Mouse (Mus musculus) kidney, embryonic 15.5 days (tissue): ENCODE results near the gene Nos1. TPM values are rescaled to one million over a fixed set of nuclear protein-coding genes. Genes with fewer than 3 reads are reported as not detected.

Experiments
- ATAC-seq: fragments of 200-750 bp; cut with Nextera tagmentation; replicated peaks from 2 replicates; pipeline ENCODE4 v1.8.0; 2017; ENCODE audit warnings: moderate TSS enrichment; ENCODE audit not compliant: low FRiP score
- H3K27ac ChIP-seq: fragments of 300-500 bp; sonication (generic); 2 replicates; pipeline ENCODE4 v1.5.1; 2015; ENCODE audit warnings: mild to moderate bottlenecking, inconsistent platforms
- H3K27me3 ChIP-seq: fragments of 300-500 bp; sonication (generic); 2 replicates; pipeline ENCODE4 v1.6.1; 2015; ENCODE audit warnings: inconsistent platforms
- H3K36me3 ChIP-seq: fragments of 300-500 bp; sonication (generic); 2 replicates; pipeline ENCODE4 v1.6.1; 2015; ENCODE audit warnings: inconsistent platforms
- H3K4me1 ChIP-seq: fragments of 300-500 bp; sonication (generic); 2 replicates; pipeline ENCODE4 v1.6.1; 2015; ENCODE audit warnings: inconsistent platforms
- H3K4me2 ChIP-seq: fragments of 300-500 bp; sonication (generic); 2 replicates; pipeline ENCODE4 v1.6.1; 2015; ENCODE audit warnings: moderate library complexity, mild to moderate bottlenecking, inconsistent platforms
- H3K4me3 ChIP-seq: fragments of 300-500 bp; sonication (generic); replicated peaks from 2 replicates; pipeline ENCODE4 v1.5.1; 2015; ENCODE audit warnings: mild to moderate bottlenecking, inconsistent platforms
- H3K9ac ChIP-seq: fragments of 300-500 bp; sonication (generic); 2 replicates; pipeline ENCODE4 v1.6.1; 2015; ENCODE audit warnings: mild to moderate bottlenecking, inconsistent platforms
- H3K9me3 ChIP-seq: fragments of 300-500 bp; sonication (generic); replicated peaks from 2 replicates; pipeline ENCODE4 v1.6.1; 2016; ENCODE audit warnings: inconsistent platforms
- whole genome bisulfite sequencing: fragments of 180-500 bp; shearing (Covaris S2); methylation state at CpG from one replicate; pipeline ENCODE4 v1.1.7; 2015; ENCODE audit warnings: mixed read lengths; 5-methylcytosine and 5-hydroxymethylcytosine counted together
- polyA plus RNA-seq: library from polyadenylated mRNA; unstranded; fragments of >200 nt; fragmentation: Nextera tagmentation; extraction: Ambion mirVana; gene quantifications from 2 replicates; pipeline ENCODE4 v1.2.1, GENCODE M21; 2015

Gene Nos1
- polyA plus RNA-seq = 0.92 and 0.96 TPM in 2 replicates

DNA sequence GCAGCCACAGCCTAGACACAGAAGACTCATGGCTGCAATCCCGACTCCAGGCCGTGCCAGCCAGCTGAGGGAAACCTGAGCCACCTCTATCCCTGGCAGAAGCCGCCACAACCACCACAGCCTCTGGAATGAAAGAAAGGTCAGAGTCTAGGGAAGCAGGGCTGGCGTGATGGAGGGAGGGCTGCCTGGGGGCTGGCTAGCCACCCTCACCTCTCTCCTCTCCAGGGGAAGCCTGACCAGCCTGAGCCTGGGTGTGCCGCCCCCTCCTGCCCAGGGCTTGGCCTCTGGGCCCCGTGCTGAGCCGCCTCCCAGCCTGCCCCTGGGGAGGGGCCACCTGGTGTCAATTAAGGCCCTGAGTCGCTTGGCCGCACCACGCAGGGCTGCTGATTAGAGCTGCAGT lies at the start of gene Nos1:
TSS of gene Nos1 (plus strand) at position 352 of the 400 bp plus-strand sequence.
- H3K4me3 ChIP-seq = no peak within 1 kb of the TSS

DNA sequence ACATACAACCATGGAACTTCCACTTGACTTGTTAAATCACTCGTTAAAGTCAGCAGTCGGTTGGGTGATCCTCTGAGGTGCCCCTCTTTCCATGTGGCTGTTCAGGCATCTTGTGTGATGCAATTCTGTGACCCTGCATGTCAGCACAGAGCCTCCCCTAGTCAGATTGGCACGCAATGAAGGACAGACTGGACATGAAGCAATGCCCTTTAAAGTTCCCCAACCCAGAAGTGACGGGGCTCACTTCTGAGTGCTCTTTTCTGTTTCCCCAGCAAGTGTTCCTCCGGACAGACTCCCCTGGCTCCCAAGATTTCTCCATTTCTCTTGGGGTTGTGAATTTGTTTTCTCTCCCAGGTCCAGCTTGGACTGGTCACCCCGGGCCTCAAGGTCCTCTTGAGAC lies 49.5 kb upstream of the Nos1 start:
- WGBS = 75% methylated on average over 6 of the region's 6 CpGs

More for the DNA sequence above, at the start of gene Nos1:
- H3K9ac ChIP-seq = no peak within 1 kb of the TSS
- H3K27me3 ChIP-seq = no peaks in the 10 kb centered on the region
- peak within 1 kb of the TSS; percentile 43; the same call in 1 of the 2 replicates for H3K27ac ChIP-seq
- no peaks in the 10 kb centered on the region for H3K36me3 ChIP-seq
- 0 out of 2 replicates have a peak within 1 kb of the TSS, but pooled peaks have one; percentile 30 for H3K4me2 ChIP-seq
- ATAC-seq = peak; percentile 79
- peaks cover 10% of the 10 kb centered on the region for H3K4me1 ChIP-seq
- 11% methylated on average over 10 of the region's 10 CpGs for whole genome bisulfite sequencing
- no peaks in the 10 kb centered on the region for H3K9me3 ChIP-seq

DNA sequence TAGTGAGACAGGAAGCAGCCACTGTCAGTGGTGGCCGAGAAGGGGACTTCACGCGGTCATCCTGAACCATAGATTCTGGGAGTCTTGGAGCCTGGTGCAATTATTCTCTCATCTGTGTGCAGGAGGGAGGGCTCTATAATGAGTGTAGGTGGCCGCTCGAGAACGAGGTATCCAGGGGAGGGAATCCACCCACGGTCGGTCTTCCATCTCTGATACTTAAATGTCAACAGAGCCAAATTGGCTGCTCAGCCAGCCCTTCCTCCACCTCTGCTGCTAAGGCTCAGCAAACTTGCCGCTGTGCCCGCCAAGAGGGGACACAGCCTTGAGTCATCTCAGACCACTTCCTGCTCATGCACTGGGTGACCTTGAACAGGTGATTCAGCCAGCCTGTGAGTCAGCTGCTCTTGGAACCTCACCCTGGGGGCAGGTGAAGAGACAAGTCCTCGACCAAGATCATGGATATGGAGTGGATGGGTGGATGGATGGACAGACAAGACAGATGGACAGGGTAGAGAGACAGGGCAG lies 36.1 kb upstream of the Nos1 start:
- no peak for ATAC-seq
- no peak overlapping the region for H3K9ac ChIP-seq
- H3K4me1 ChIP-seq = peaks cover 38% of the 10 kb centered on the region
- H3K4me3 ChIP-seq = no peak overlapping the region
- WGBS = 51% methylated on average over 11 of the region's 11 CpGs
- H3K9me3 ChIP-seq = no peaks in the 10 kb centered on the region
- H3K36me3 ChIP-seq = no peaks in the 10 kb centered on the region
- no peak overlapping the region for H3K4me2 ChIP-seq
- no peak overlapping the region for H3K27ac ChIP-seq
- no peaks in the 10 kb centered on the region for H3K27me3 ChIP-seq

More for the DNA sequence above, 49.5 kb upstream of the Nos1 start:
- no peaks in the 10 kb centered on the region for H3K9me3 ChIP-seq
- H3K27me3 ChIP-seq = no peaks in the 10 kb centered on the region; the same call in 1 of the 2 replicates
- H3K36me3 ChIP-seq = no peaks in the 10 kb centered on the region
- no peak for ATAC-seq
- no peak overlapping the region for H3K4me2 ChIP-seq
- H3K4me3 ChIP-seq = no peak overlapping the region
- H3K27ac ChIP-seq = no peak overlapping the region
- H3K4me1 ChIP-seq = peaks cover 28% of the 10 kb centered on the region
- H3K9ac ChIP-seq = no peak overlapping the region

DNA sequence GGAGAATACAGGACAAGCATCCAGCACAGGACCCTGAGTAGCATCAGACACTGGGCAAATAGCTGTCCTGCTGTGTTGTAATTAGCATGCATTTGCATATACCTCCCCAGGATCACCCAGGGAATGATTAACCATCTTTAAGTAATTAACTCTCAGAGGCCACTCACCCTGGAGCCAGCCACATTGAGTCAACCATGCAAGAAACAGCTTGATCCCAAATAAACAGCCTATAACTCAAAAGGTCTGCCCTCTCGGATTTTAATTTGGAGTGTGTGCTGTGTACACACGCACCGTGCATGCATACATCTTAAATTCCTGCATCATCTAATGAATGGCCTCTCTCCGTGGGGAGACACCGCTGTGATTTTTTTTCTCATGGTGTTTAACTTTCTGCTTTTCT lies 31.5 kb upstream of the Nos1 start:
- Histone ChIP-seq H3K4me1 (peaks cover 39% of the 10 kb centered on the region), H3K4me2 (no peak overlapping the region), H3K9ac (no peak overlapping the region), H3K9me3 (no peaks in the 10 kb centered on the region), H3K27me3 (no peaks in the 10 kb centered on the region), H3K4me3 (no peak overlapping the region), H3K27ac (no peak overlapping the region), H3K36me3 (no peaks in the 10 kb centered on the region)
- 25% methylated on average over 5 of the region's 5 CpGs for WGBS
- ATAC-seq = peak; percentile 58; the same call in 1 of the 2 replicates

DNA sequence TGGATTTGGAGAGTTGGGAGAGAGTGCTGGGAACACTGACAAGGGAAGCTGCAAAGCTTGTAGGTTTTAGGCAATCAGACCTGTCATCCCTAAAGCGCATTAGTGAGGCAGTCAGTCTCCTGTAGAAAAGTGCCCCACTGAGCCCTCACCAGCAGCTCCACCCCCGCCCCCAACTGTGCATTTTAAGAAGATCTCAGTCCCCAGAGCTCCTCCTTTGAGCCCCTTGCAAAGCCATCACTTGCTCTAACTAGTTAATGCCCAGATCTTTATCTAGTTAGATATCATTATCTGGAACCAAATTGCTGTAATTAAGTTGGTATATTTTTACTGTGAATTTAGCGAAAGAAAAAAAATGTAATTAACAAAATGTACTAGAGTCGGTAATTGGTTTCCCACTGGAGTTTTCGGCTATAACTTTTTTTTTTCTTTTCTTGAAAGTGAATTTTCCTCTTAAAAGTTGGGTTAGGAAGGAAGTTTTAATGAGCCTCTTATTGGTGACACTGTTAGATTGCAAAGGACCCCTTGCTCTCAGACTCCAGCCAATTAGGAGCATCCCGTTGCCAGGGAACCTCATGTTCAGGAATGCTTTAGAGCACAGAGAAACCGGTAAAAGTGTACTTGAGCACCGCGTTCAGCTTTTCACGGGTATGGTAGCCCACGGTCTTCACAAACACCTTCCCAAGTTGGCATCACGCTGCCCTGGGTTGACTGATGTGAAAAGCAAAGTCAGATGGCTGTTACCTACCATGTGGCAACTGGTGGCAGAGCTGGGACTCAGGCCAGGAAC lies 22.9 kb upstream of the Nos1 start:
- no peaks in the 10 kb centered on the region for H3K36me3 ChIP-seq
- no peaks in the 10 kb centered on the region for H3K9me3 ChIP-seq
- no peak overlapping the region for H3K9ac ChIP-seq
- WGBS = 57% methylated on average over 12 of the region's 12 CpGs
- ATAC-seq = no peak
- H3K4me2 ChIP-seq = no peak overlapping the region
- H3K27me3 ChIP-seq = no peaks in the 10 kb centered on the region
- H3K27ac ChIP-seq = 0 out of 2 replicates have a peak overlapping the region, but pooled peaks have one; percentile 14
- no peaks in the 10 kb centered on the region for H3K4me1 ChIP-seq
- H3K4me3 ChIP-seq = no peak overlapping the region

DNA sequence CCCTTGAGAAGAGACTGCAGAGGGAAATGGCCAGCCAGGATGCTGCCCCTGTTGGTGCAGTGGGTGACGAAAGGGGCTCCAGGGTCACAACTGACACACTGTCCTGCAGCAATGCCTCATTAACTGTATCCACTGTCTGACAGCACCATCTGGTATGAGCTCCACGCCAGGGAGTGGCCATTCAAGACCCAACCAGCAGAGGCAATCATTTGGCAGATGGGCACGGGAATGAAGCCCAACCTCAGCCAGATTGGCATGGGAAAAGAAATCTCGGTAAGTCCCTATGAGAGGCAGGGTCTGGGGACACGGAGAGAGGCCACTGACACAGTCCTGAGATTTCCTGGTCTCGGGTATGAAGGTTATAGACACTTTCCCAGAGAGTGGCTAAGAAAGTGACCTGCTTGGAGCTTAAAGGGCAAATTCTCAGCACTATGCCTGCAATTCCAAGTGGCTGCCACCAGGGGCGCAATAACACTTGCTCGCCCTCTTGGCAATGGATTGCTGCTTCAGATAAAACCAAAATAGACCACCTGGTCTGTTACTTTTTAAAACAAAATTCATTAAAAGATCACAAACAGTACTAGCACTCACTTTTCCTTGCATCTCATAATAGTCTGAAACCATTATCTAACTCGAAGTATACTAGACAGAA lies 19.5 kb upstream of the Nos1 start:
- 72% methylated on average over 9 of the region's 9 CpGs for WGBS

DNA sequence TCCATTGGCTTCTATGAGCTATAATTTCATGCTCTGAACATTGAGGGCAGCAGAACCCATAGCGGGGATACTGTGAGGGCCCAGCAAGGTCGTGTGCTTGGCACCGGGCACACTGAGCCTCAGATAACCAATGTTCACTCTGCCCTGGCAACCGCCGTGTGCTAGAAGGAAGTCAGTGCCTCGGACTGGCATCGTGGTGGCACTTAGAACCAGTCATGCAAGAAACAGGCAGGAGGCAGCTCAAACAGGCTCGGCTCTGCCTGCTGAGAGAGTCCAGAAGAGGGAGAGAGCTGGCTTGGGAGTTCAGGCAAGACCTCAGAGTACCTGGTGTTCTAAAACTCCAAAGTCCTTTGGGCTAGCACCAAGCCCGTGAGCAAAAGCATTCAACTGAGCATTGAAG lies 16.3 kb upstream of the Nos1 start:
- Histone ChIP-seq H3K27ac (peak overlapping the region; percentile 48; the same call in 1 of the 2 replicates), H3K4me2 (no peak overlapping the region), H3K36me3 (no peaks in the 10 kb centered on the region), H3K9ac (no peak overlapping the region), H3K27me3 (no peaks in the 10 kb centered on the region), H3K4me3 (no peak overlapping the region), H3K9me3 (no peaks in the 10 kb centered on the region), H3K4me1 (no peaks in the 10 kb centered on the region)
- 0 out of 2 replicates have a peak, but pooled peaks have one; percentile 43 for ATAC-seq
- WGBS = 76% methylated on average over 9 of the region's 9 CpGs

More for the DNA sequence above, 19.5 kb upstream of the Nos1 start:
- H3K4me1 ChIP-seq = no peaks in the 10 kb centered on the region
- no peak overlapping the region for H3K4me2 ChIP-seq
- no peak overlapping the region for H3K9ac ChIP-seq
- ATAC-seq = no peak
- no peaks in the 10 kb centered on the region for H3K27me3 ChIP-seq
- H3K9me3 ChIP-seq = no peaks in the 10 kb centered on the region
- H3K4me3 ChIP-seq = no peak overlapping the region
- no peak overlapping the region for H3K27ac ChIP-seq
- no peaks in the 10 kb centered on the region for H3K36me3 ChIP-seq

DNA sequence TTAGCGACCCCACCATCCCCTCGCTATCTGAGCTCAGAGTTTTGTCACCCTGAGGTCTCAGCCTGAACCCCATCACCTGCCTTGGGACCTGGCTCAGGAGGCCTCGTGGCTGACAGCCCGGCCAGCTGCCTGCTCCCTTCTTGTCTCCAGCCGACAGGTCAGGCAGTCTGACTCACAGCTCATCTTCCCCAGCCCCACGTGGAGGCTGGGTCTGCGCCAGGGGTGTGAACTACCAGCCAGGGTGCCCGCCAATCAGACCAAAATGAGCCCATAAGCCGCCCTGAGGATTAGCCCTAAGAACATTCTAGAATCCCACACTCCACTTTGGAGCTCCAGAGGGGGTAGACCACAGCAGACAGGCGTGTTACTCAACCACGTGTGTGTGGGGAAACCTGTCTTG lies 1.7 kb upstream of the Nos1 start:
- no peak overlapping the region for H3K27ac ChIP-seq
- WGBS = 61% methylated on average over 11 of the region's 11 CpGs
- H3K9ac ChIP-seq = no peak overlapping the region
- no peak overlapping the region for H3K4me3 ChIP-seq
- H3K9me3 ChIP-seq = no peaks in the 10 kb centered on the region
- peaks cover 10% of the 10 kb centered on the region for H3K4me1 ChIP-seq
- H3K27me3 ChIP-seq = no peaks in the 10 kb centered on the region
- ATAC-seq = no peak
- no peaks in the 10 kb centered on the region for H3K36me3 ChIP-seq
- H3K4me2 ChIP-seq = no peak overlapping the region

DNA sequence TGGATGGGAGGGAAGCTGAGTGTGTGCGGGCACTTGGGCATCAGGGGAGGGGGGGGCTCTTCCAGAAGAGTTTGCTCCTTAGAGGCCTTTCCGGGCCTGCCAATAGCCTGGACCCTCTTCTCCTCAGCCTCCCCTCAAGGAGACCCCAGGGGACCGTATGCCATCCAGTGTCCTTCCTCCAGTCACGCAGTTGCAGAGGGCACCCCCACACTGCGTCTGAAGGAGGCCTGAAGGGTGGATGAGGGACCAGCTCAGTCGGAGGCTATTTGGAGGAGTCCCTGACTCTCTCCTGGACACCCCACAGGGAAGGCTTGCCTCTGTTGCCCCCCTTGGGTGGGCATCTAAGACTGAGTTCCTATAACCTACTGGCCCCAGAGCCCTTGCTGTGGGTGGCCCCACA lies 346 bp downstream of the Nos1 start:
- Histone ChIP-seq H3K4me1 (peaks cover 10% of the 10 kb centered on the region), H3K4me3 (no peak overlapping the region), H3K4me2 (no peak overlapping the region), H3K9ac (no peak overlapping the region), H3K9me3 (no peaks in the 10 kb centered on the region), H3K27me3 (no peaks in the 10 kb centered on the region), H3K27ac (no peak overlapping the region), H3K36me3 (no peaks in the 10 kb centered on the region)
- 64% methylated on average over 6 of the region's 6 CpGs for WGBS
- ATAC-seq = peak; percentile 20; the same call in 1 of the 2 replicates

DNA sequence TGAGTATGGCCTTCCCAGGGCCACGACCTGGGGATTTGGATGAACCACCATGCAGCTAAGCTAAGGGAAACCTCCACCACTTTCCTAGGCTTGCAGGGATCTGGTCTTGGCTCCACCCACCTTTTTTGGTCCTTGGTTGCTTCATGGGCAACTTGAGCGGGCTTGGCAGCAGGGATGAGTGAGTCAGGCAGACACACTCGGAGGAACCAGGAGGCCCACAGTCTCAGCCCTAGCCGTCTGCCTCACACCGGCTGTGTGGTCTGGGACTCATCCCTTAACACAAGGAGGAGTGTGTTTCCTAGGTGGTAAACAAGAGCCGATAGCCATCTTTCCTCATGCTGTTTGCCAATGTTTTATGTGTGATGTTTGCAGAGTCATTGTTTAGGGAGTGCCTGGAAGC lies 9.2 kb downstream of the Nos1 start:
- Histone ChIP-seq H3K27ac (no peak overlapping the region), H3K9ac (no peak overlapping the region), H3K4me2 (no peak overlapping the region), H3K4me1 (peaks cover 22% of the 10 kb centered on the region), H3K9me3 (no peaks in the 10 kb centered on the region), H3K36me3 (no peaks in the 10 kb centered on the region), H3K27me3 (no peaks in the 10 kb centered on the region), H3K4me3 (no peak overlapping the region)
- no peak; the same call in 1 of the 2 replicates for ATAC-seq
- WGBS = 53% methylated on average over 6 of the region's 6 CpGs

DNA sequence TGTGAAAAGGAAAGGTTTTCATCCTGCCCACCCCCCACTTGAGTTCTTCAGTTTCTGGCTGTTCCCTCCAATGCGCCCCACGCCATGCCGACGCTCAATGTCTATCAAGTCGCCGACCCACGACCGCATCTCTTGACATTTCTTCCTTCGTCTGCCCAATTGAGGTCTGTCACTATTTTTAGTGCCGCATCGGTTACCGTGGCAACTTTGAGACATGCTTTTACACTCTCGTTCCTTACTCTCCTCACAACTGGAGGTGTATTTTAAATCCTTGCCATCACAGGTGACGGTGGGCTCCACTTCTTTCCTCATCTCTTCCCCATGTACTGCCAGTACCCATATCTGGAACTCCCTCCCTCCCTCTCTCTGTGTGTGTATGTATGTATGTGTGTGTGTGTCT lies 11.0 kb downstream of the Nos1 start:
- Histone ChIP-seq H3K27ac (no peak overlapping the region), H3K27me3 (no peaks in the 10 kb centered on the region), H3K36me3 (no peaks in the 10 kb centered on the region), H3K4me3 (no peak overlapping the region), H3K9me3 (no peaks in the 10 kb centered on the region), H3K9ac (no peak overlapping the region), H3K4me2 (no peak overlapping the region), H3K4me1 (peaks cover 29% of the 10 kb centered on the region)
- WGBS = 82% methylated on average over 14 of the region's 14 CpGs
- ATAC-seq = no peak

DNA sequence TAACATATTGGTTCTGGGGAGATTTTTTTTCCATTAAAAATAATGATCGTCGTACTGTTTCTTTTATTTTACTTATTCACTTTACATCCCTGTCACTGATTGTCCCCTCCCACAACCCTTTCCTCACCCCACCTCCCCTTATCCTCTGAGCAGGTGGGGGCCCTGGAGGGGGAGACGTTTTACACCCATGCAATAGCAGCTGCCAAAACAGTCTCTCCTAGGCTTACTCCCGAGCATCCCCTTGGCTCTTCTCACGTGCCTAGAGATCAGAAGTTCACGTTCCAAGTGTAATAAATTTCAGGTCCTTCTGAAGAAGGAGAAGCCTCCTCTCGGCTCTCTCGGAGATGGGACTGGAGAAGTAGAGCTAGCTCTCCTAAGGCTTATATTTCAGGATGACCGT lies 20.0 kb downstream of the Nos1 start:
- Histone ChIP-seq H3K4me3 (no peak overlapping the region), H3K27ac (peak overlapping the region; percentile 15; the same call in 1 of the 2 replicates), H3K9me3 (no peaks in the 10 kb centered on the region), H3K4me2 (no peak overlapping the region), H3K4me1 (peaks cover 28% of the 10 kb centered on the region), H3K27me3 (no peaks in the 10 kb centered on the region), H3K9ac (no peak overlapping the region), H3K36me3 (no peaks in the 10 kb centered on the region)
- WGBS = 27% methylated on average over 9 of the region's 9 CpGs
- ATAC-seq = peak; percentile 61; the same call in 1 of the 2 replicates
